Mouse (Mus musculus): ENCODE data around the gene Cep83.
"Not testable (repeated sequence)": the region's sequence is repeated elsewhere in the genome, so short reads cannot be mapped to it uniquely, and the experiment has no call there.

The Cep83 gene

GRCm38 (mm10) chr10:94688420-94689175 is at the start of gene Cep83:
Gene Cep83, plus strand, starts transcription at chr10:94688654.
- POLR2A ChIA-PET, result interaction anchor here in 3 of 4 experiments (0.5 to 4.4 kb wide), 8 partner anchors 11 to 92 kb away, joined by 3 to 24 read pairs (median 4); no protein-coding TSS in a partner anchor
- CTCF ChIA-PET, result interaction anchor here in 1 of 4 experiments (0.5 kb wide), 1 partner anchor 254 kb away, joined by 4 read pairs; no protein-coding TSS in a partner anchor

DNA sequence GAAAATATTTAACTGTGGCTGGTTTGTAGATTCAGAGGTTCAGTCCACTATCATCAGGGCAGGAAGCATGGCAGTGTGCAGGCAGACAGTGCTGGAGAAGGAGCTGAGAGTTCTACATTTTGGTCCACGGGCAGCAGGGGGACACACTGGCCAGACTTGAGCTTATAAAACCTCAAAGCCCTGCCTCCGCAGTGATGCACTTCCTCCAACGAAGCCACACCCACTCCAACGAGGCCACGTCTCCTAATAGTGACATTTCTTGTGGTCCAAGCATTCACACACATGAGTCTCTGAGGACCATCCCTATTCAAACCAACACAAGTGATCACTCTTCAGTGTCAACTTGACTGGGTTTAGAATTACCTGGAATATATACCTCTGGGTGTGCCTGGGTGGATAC is 49.2 kb upstream of the Cep83 start:
- ChIA-PET POLR2A (no interaction called here), CTCF (no interaction called here)

GRCm38 (mm10) chr10:94640067-94640466 is 48.4 kb upstream of the Cep83 start:
- POLR2A ChIA-PET, result no interaction called here
- CTCF ChIA-PET, result no interaction called here

DNA sequence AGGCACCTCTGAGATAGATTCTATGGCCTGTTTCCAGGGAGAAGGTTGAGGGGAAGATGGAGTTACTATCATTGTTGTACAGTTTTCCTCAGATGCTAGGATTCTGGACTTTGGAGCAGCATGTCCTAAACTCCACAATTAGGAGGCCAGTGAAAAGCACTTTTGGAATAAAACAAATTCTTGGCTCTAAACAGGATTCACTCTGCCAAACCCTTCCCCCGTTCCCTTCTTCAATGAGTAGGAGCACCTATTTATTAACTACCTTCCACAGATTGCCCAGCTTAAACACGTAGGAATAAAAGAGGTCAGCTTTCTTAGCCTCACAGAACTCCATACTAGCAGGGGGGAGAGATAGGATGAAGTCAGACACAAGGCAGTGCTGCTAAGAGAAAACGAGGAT is 24.4 kb upstream of the Cep83 start:
- ChIA-PET CTCF (no interaction called here), POLR2A (no interaction called here)

- ChIA-PET POLR2A (no interaction called here), CTCF (no interaction called here)
These were observed 24.0 kb upstream of the Cep83 start for GRCm38 (mm10) chr10:94664455-94664854.

DNA sequence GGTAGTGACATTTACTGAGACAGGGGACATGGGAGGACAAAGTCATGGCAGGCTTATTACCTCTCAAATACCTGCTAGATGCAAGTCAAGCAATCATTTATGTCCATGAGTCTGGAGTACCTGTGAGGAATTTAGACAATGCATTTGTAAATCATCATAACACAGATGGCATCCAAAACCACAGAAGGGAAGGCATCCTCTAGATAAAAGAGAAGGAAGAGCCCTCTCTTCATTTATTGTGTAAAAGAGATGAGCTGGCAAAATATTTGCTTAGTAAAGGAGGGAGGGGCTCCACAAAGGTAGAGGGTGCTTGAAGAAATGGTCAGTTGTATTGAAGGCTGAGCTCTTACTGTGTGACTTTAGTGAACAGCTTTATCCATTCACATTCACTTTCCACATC is 20.3 kb upstream of the Cep83 start:
- POLR2A ChIA-PET, result interaction anchor here in 3 of 4 experiments (0.6 kb wide), 3 partner anchors 338 to 844 kb away, joined by 3 to 4 read pairs (median 3); no protein-coding TSS in a partner anchor
- CTCF ChIA-PET, result no interaction called here

- ChIA-PET POLR2A (interaction anchor here in 2 of 4 experiments (0.5 to 4.4 kb wide), 7 partner anchors 12 to 92 kb away, joined by 3 to 24 read pairs (median 4); no protein-coding TSS in a partner anchor), CTCF (interaction anchor here in 1 of 4 experiments (0.5 kb wide), 1 partner anchor 254 kb away, joined by 4 read pairs; no protein-coding TSS in a partner anchor)
These were observed 544 bp upstream of the Cep83 start for GRCm38 (mm10) chr10:94687801-94688419.

- ChIA-PET POLR2A (interaction anchor here in 2 of 4 experiments (0.6 to 4.4 kb wide), 2 partner anchors 11 to 18 kb away, joined by 3 to 24 read pairs; no protein-coding TSS in a partner anchor), CTCF (no interaction called here)
These were observed 689 bp downstream of the Cep83 start for GRCm38 (mm10) chr10:94689176-94689510.

- POLR2A ChIA-PET, result interaction anchor here in 1 of 4 experiments (1.2 to 4.4 kb wide), 4 partner anchors 10 to 20 kb away, joined by 3 to 24 read pairs (median 4); no protein-coding TSS in a partner anchor
- CTCF ChIA-PET, result interaction anchor here in 2 of 4 experiments (0.6 to 0.7 kb wide), 2 partner anchors 68 to 109 kb away, joined by 3 to 7 read pairs; no protein-coding TSS in a partner anchor
These were observed 1.9 kb downstream of the Cep83 start for GRCm38 (mm10) chr10:94690376-94690775.

- ChIA-PET CTCF (no interaction called here), POLR2A (interaction anchor here in 2 of 4 experiments (0.7 to 1.3 kb wide), 2 partner anchors 9 to 251 kb away, joined by 3 to 5 read pairs; no protein-coding TSS in a partner anchor)
These were observed 3.7 kb downstream of the Cep83 start for GRCm38 (mm10) chr10:94692163-94692562.

- ChIA-PET CTCF (interaction anchor here in 1 of 4 experiments (1.2 kb wide), 1 partner anchor 10 kb away, joined by 3 read pairs; no protein-coding TSS in a partner anchor), POLR2A (interaction anchor here in 2 of 4 experiments (0.9 to 3.3 kb wide), 2 partner anchors 16 to 18 kb away, joined by 4 to 24 read pairs; partner anchors contain the start of gene Cep83 (in 2 of the 2))
These were observed 17.3 kb downstream of the Cep83 start for GRCm38 (mm10) chr10:94705643-94706258.

DNA sequence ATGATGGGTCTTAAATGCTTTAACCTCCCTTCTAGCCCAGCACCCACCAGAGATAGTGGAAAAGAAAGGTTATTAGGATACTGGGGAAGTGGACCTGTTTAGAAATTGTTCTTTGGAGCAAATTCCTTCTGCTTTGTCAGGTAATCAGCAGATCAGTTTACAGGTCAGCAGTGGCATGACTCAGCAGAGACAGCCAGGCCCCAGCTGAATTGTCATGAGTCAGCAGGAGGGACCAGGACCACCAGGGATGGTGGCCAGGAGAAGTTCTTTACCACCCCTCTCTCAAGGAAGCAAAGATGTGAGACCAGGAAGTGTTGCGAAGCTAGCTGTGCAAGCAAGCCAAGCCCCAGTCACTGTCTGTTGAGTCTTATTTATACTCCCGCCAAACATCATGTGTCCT is 18.2 kb downstream of the Cep83 start:
- CTCF ChIA-PET, result interaction anchor here in 1 of 4 experiments (1.2 kb wide), 1 partner anchor 9 kb away, joined by 3 read pairs; no protein-coding TSS in a partner anchor

GRCm38 (mm10) chr10:94709622-94710319 is 21.3 kb downstream of the Cep83 start:
- CTCF ChIA-PET, result no interaction called here
- POLR2A ChIA-PET, result interaction anchor here in 3 of 4 experiments (0.6 to 1.4 kb wide), 6 partner anchors 13 to 902 kb away, joined by 3 to 4 read pairs (median 3); no protein-coding TSS in a partner anchor

More for the DNA sequence above, 18.2 kb downstream of the Cep83 start:
- POLR2A ChIA-PET, result interaction anchor here in 1 of 4 experiments (0.6 to 3.3 kb wide), 2 partner anchors 10 to 17 kb away, joined by 5 to 24 read pairs; partner anchors contain the start of gene Cep83

GRCm38 (mm10) chr10:94710320-94710695 is 21.9 kb downstream of the Cep83 start:
- ChIA-PET POLR2A (interaction anchor here in 2 of 4 experiments (0.6 to 1.2 kb wide), 4 partner anchors 11 to 902 kb away, joined by 3 to 4 read pairs (median 3); no protein-coding TSS in a partner anchor), CTCF (no interaction called here)

DNA sequence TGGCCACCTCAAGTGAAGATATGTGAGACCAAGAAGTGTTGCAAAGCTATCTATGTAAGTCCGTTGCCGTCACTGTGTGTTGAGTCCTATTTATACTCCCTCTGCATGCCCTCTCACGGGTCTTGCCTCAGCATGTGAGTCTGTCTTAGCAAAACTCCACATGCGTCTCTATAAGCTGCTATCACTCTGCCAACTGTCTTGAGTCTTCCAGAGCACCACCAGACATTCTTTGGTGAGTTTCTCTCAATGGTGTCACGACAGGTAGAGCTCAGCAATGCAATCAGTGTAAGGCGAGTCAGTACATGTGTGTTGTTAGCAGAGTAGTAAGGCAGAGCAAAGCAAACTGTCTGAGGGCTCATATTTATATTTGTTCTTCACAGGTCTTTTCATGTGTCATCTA is 31.8 kb downstream of the Cep83 start:
- CTCF ChIA-PET, result no interaction called here
- POLR2A ChIA-PET, result no interaction called here

DNA sequence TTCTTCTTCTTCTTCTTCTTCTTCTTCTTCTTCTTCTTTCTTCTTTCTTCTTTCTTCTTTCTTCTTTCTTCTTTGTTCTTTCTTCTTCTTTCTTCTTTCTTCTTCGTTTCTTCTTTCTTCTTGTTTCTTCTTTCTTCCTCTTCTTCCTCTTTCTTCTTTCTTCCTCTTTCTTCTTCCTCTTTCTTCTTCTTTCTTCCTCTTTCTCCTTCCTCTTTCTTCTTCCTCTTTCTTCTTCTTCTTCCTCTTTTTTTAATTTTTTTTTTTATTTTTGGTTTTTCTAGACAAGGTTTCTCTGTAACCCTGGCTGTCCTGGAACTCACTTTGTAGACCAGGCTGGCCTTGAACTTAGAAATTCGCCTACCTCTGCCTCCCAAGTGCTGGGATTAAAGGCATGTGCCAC is 39.6 kb downstream of the Cep83 start:
- POLR2A ChIA-PET, CTCF ChIA-PET: not testable (repeated sequence)

GRCm38 (mm10) chr10:94730445-94730844 is 42.0 kb downstream of the Cep83 start:
- CTCF ChIA-PET, result no interaction called here
- POLR2A ChIA-PET, result interaction anchor here in 1 of 4 experiments (1.0 to 1.2 kb wide), 2 partner anchors 10 to 13 kb away, joined by 3 to 4 read pairs; no protein-coding TSS in a partner anchor

DNA sequence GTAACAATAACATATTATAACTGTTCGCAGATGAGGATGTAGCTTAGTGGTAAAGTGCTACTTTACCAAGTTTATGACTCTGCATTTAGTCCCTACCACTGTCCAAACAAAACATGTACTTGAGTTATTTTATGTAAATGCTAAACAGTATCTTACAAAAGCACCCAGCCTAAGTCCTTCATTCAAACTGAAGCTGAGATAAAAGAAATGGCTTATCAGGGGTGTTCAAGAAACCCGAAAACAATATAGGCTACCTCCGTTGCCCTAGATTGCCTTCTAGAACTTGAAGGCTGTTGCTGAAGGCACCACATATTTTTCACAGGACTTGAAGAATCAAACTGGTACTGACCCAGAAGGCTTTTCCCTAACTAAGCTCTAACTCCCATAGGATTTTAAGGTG is 46.4 kb downstream of the Cep83 start:
- ChIA-PET POLR2A (interaction anchor here in 1 of 4 experiments (0.6 kb wide), 1 partner anchor 1272 kb away, joined by 10 read pairs; no protein-coding TSS in a partner anchor), CTCF (interaction anchor here in 1 of 4 experiments (0.6 kb wide), 1 partner anchor 89 kb away, joined by 3 read pairs; no protein-coding TSS in a partner anchor)
